Mouse (Mus musculus): Measurements from ENCODE around the gene Fth1. TPM values are rescaled to one million over a fixed set of nuclear protein-coding genes. Genes with fewer than 3 reads are reported as not detected.
"Not testable (repeated sequence)": the region's sequence is repeated elsewhere in the genome, so short reads cannot be mapped to it uniquely, and the experiment has no call there.

The Fth1 gene
- total RNA-seq, 4 experiments from 2014 or later: 2,793 to 3,196 (median 2,896) TPM

GRCm38 (mm10) chr19:9960769-9961168 lies 19.6 kb upstream of the Fth1 start:
- no peak for DNase-seq (ENCODE audit: low spot score in 2 of 2)

GRCm38 (mm10) chr19:9964205-9964916 lies 16.0 kb upstream of the Fth1 start:
- no peak for DNase-seq (ENCODE audit: low spot score in 2 of 2)

GRCm38 (mm10) chr19:9966096-9966867 lies 14.1 kb upstream of the Fth1 start:
- DNase-seq (ENCODE audit: low spot score in 2 of 2): no peak

GRCm38 (mm10) chr19:9968081-9968787 lies 12.2 kb upstream of the Fth1 start:
- DNase-seq (ENCODE audit: low spot score in 2 of 2): no peak

- not testable (repeated sequence) for DNase-seq (ENCODE audit: low spot score in 2 of 2)
Measured at GRCm38 (mm10) chr19:9974853-9975252, 5.5 kb upstream of the Fth1 start.

GRCm38 (mm10) chr19:9977085-9977484 lies 3.3 kb upstream of the Fth1 start:
- no peak for DNase-seq (ENCODE audit: low spot score in 2 of 2)

GRCm38 (mm10) chr19:9978431-9978951 lies 1.9 kb upstream of the Fth1 start:
- DNase-seq (ENCODE audit: low spot score in 2 of 2): peak in 1 of 2 experiments; percentile 77

GRCm38 (mm10) chr19:9979156-9979555 lies 1.2 kb upstream of the Fth1 start:
- DNase-seq (ENCODE audit: low spot score in 2 of 2): no peak

GRCm38 (mm10) chr19:9981621-9982020 lies 1.2 kb downstream of the Fth1 start:
- DNase-seq (ENCODE audit: low spot score in 2 of 2): no peak

GRCm38 (mm10) chr19:9982151-9982851 lies 1.9 kb downstream of the Fth1 start:
- DNase-seq (ENCODE audit: low spot score in 2 of 2): peak; percentile 95 to 97

- DNase-seq (ENCODE audit: low spot score in 2 of 2): peak; percentile 51 to 62
Measured at GRCm38 (mm10) chr19:9982852-9983542, 2.6 kb downstream of the Fth1 start.

- DNase-seq (ENCODE audit: low spot score in 2 of 2): no peak
Measured at GRCm38 (mm10) chr19:9984111-9985055, 4.0 kb downstream of the Fth1 start.

- DNase-seq (ENCODE audit: low spot score in 2 of 2): no peak
Measured at GRCm38 (mm10) chr19:9985190-9985899, 4.9 kb downstream of the Fth1 start.

- DNase-seq (ENCODE audit: low spot score in 2 of 2): no peak
Measured at GRCm38 (mm10) chr19:9985900-9986421, 5.6 kb downstream of the Fth1 start.

GRCm38 (mm10) chr19:9987192-9987591 lies 6.8 kb downstream of the Fth1 start:
- no peak for DNase-seq (ENCODE audit: low spot score in 2 of 2)

- DNase-seq (ENCODE audit: low spot score in 2 of 2): no peak
Measured at GRCm38 (mm10) chr19:9987593-9987992, 7.2 kb downstream of the Fth1 start.

- no peak for DNase-seq (ENCODE audit: low spot score in 2 of 2)
Measured at GRCm38 (mm10) chr19:9989171-9989883, 8.9 kb downstream of the Fth1 start.

GRCm38 (mm10) chr19:9989884-9990256 lies 9.5 kb downstream of the Fth1 start:
- DNase-seq (ENCODE audit: low spot score in 2 of 2): no peak
